Mouse (Mus musculus): ENCODE data around the gene 9930022D16Rik.

DNA sequence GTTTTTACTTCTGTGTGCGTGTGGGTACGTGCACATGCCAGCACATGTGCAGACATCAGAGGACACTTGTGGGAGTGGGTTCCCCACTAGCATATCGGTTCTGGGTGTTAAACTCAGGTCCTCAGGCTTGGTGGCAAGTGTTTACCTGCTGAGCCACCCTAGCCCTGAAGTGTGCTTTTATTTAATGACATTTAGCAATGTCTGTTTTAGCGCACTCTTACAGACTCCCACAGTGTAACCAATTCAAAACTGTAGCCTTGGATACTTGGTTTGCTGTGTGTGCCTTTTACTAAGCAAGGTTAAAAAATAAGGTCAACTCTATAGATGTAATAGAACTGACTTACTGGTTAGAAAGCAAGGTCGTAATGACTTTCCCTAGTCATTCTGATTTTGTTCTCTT is 47.9 kb upstream of the 9930022D16Rik start:
- TF ChIP-seq GATA1 (IDR thresholded peaks at IDR 0.05; ENCODE audit: borderline replicate concordance, low read length) (no peak), FLI1 (IDR thresholded peaks at IDR 0.05; ENCODE audit: low read length) (no peak)
